Mouse (Mus musculus): ENCODE data around the gene Otx1.

DNA sequence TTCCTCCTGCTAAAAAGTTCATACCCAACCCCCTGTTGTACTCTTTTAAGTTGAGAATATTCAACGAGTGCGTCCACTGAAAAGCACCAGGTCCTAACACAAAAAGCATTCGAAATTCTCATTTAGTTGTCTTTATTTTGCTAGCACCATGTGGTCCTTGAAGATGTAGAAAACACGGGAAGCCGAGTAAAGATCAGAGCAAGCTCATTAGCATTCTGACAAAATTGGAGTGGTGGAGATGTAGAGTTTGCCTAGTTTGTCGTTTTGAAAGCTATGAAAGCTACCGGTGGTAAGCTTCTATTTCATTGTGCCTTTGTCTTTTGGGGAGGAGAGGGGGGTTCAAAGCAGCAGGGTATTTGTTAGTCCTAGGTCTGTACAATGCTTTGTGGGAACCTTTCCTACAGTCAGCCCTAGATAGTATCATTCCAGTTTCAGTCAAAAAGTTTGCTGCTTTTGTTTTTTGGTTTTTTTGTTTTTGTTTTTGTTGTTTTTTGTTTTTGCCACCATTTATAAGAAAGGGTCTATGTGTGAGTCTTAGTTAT lies 31.9 kb upstream of the Otx1 start:
- TF ChIP-seq POLR2A (IDR thresholded peaks at IDR 0.05; ENCODE audit: borderline replicate concordance, extremely low read depth, low read depth, low read length) (no peak), CTCF (IDR thresholded peaks at IDR 0.05; ENCODE audit: insufficient read depth, low read length) (no peak)
